ENCODE assay signal across 8 mouse cellular contexts in the genomic region with DNA sequence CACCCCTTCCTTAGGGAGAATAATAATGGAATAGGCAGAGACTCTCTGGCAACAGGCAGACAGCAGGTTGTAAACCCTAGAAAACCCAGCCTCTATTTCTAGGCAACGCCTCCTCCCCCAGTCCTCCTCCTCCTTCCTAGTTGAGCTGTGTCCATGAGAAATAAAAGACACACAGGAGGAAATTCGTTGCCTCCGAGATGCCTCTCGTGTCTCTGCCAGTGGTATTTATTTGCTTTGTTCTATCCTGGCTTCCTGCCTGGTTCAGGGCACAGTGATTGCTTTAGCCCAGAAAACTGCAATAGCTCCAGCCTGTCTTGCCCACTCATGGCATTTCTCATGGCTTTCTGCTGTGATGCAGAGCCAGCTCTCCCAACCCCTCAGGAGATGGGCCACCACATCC. TPM values are rescaled to one million over a fixed set of nuclear protein-coding genes. Genes with fewer than 3 reads are reported as not detected.
DNase-seq lines count a peak whose midpoint lies in the region; ATAC-seq and TF ChIP-seq lines count a peak whose summit lies in the region.

No protein-coding gene starts in this region.

- no peak overlapping the region for H3K4me3 ChIP-seq in forebrain, embryonic 13.5 days
- no peak overlapping the region for H3K4me3 ChIP-seq in forebrain, embryonic 12.5 days (replicated peaks)
- H3K4me3 ChIP-seq in olfactory bulb, adult 2 months (ENCODE audit: insufficient read depth, low read depth, low read length) = no peak overlapping the region

- no peaks in the 10 kb centered on the region for H3K9me3 ChIP-seq in forebrain, embryonic 13.5 days (replicated peaks)
- H3K9me3 ChIP-seq in forebrain, embryonic 12.5 days = no peaks in the 10 kb centered on the region

- no peak overlapping the region for H3K9ac ChIP-seq in forebrain, embryonic 13.5 days
- no peak overlapping the region for H3K9ac ChIP-seq in forebrain, embryonic 12.5 days

- no peak for TF ChIP-seq CTCF in olfactory bulb, adult 2 months (IDR thresholded peaks at IDR 0.05; ENCODE audit: insufficient read depth, low read depth, low read length)

- H3K36me3 ChIP-seq in forebrain, embryonic 13.5 days (ENCODE audit: poor library complexity, severe bottlenecking) = no peaks in the 10 kb centered on the region
- H3K36me3 ChIP-seq in forebrain, embryonic 12.5 days (replicated peaks) = no peaks in the 10 kb centered on the region

- WGBS in forebrain, embryonic 13.5 days = 18% methylated on average over 4 of the region's 4 CpGs
- WGBS in forebrain, embryonic 12.5 days = 50% methylated on average over 4 of the region's 4 CpGs
- 7% methylated on average over 4 of the region's 4 CpGs for WGBS in olfactory bulb, adult 2 months

- ATAC-seq in forebrain, embryonic 13.5 days = peak; percentile 36; the same call in 1 of the 2 replicates
- ATAC-seq in forebrain, embryonic 12.5 days (ENCODE audit: low FRiP score) = no peak
- ATAC-seq in inflammation-experienced regulatory T-cells, adult 6 months = no peak

- no peaks in the 10 kb centered on the region for H3K27me3 ChIP-seq in forebrain, embryonic 13.5 days
- no peaks in the 10 kb centered on the region for H3K27me3 ChIP-seq in forebrain, embryonic 12.5 days

- peak overlapping the region; percentile 44; the same call in 1 of the 2 replicates for H3K27ac ChIP-seq in forebrain, embryonic 13.5 days
- no peak overlapping the region for H3K27ac ChIP-seq in forebrain, embryonic 12.5 days
- H3K27ac ChIP-seq in olfactory bulb, adult 2 months (ENCODE audit: insufficient read depth, low read depth, low read length) = peak overlapping the region; percentile 76

- H3K4me1 ChIP-seq in forebrain, embryonic 13.5 days = peaks cover 27% of the 10 kb centered on the region
- H3K4me1 ChIP-seq in forebrain, embryonic 12.5 days = peaks cover 8% of the 10 kb centered on the region; the same call in 1 of the 2 replicates
- peaks cover 31% of the 10 kb centered on the region for H3K4me1 ChIP-seq in olfactory bulb, adult 2 months (ENCODE audit: control insufficient read depth, insufficient read depth, low read length)

- no peak for TF ChIP-seq POLR2A in olfactory bulb, adult 2 months (IDR thresholded peaks at IDR 0.05; ENCODE audit: insufficient read depth, low read depth, low read length)

- DNase-seq in ovary, adult 18-20 months (ENCODE audit: low spot score) = peak; percentile 33
- DNase-seq in ovary, postnatal 10 days (ENCODE audit: low spot score) = no peak
- DNase-seq in layer of hippocampus, adult 11-12 months (ENCODE audit: low spot score) = peak; percentile 49
- DNase-seq in spleen, adult 12 weeks (ENCODE audit: low spot score) = no peak

- H3K4me2 ChIP-seq in forebrain, embryonic 13.5 days = no peak overlapping the region
- H3K4me2 ChIP-seq in forebrain, embryonic 12.5 days = no peak overlapping the region

RNA-seq across cellular contexts. Expression of gene Osbpl3, which starts 43.8 kb away (rescaled TPM):
- 4.5 and 4.7 TPM in 2 replicates for polyA plus RNA-seq in forebrain, embryonic 13.5 days (2015; fragmentation: Nextera tagmentation; extraction: Ambion mirVana)
- 8.5 and 9.5 TPM in 2 replicates for polyA plus RNA-seq in forebrain, embryonic 12.5 days (2016; fragmentation: Nextera tagmentation; extraction: Ambion mirVana)
- not detected in 2 replicates for polyA plus RNA-seq in olfactory bulb, adult 2 months (2012; ENCODE audit: insufficient read depth, insufficient read length, low replicate concordance, missing spikeins)
- 10 to 100 TPM; 29.3 to 61.8 (median 33.5) TPM for polyA plus RNA-seq in inflammation-experienced regulatory T-cells, adult 6 months (2017; shearing (Covaris generic))

Comparison
In these comparisons a context has a peak if more than half of its experiments do, and no peak if none do; other contexts are left out.
1. DNase-seq: peak in ovary, adult 18-20 months (single experiment) and layer of hippocampus, adult 11-12 months (single experiment); none in ovary, postnatal 10 days (single experiment) and spleen, adult 12 weeks (single experiment).